Mouse (Mus musculus) E14TG2a.4 (cell line): ENCODE measurements around the gene Ksr1.
A peak's percentile ranks its signal among the peaks of the same experiment; 100 is the strongest.

Experiments
- CTCF ChIP-seq: conservative IDR thresholded peaks from 2 replicates; pipeline ENCODE4 v1.5.1; 2014; ENCODE audit warnings: low read length
- NANOG ChIP-seq: IDR thresholded peaks from 2 replicates; pipeline ENCODE4 v1.6.1; 2014; ENCODE audit warnings: borderline replicate concordance, low read length, mixed read lengths
- POU5F1 ChIP-seq: IDR thresholded peaks from 2 replicates; pipeline ENCODE4 v1.6.1; 2014; ENCODE audit warnings: low read length, borderline replicate concordance

DNA sequence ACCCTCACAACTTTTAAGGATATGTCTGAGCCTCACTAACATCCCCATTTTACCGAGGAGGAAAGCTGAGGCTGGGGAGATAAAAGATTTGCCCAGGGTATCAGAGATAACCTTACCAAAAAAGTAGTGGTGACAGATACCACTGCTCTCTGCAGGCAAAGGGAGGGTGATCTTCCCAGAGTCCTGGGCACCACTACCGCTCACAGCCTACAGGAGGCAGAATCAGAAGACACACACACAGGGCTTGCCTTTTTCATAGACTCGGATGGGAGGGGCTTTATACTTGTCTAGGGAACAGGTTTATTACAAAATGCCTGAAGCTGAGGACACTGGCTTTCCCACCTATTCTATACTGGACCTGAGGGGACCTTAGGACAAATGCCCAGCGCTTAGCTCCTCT lies 43.9 kb downstream of the Ksr1 start:
- TF ChIP-seq CTCF (peak; percentile 58), NANOG (no peak), POU5F1 (no peak)
